Mouse (Mus musculus) adrenal gland, postnatal 4 days (tissue): ENCODE results near the gene Pmf1. TPM values are rescaled to one million over a fixed set of nuclear protein-coding genes. Genes with fewer than 3 reads are reported as not detected.
A peak's percentile ranks its signal among the peaks of the same experiment; 100 is the strongest.
"Not testable (repeated sequence)": the region's sequence is repeated elsewhere in the genome, so short reads cannot be mapped to it uniquely, and the experiment has no call there.

Source experiments
- DNase-seq, 2 experiments: peaks; one replicate each; pipeline ENCODE4 v3.0.0; 2021 to 2022; ENCODE audit warnings: low spot score in 2 of 2, mixed read lengths in 2 of 2
- total RNA-seq, 2 experiments: library from RNA; stranded (reverse); gene quantifications; 2 replicates each; pipeline ENCODE4 v1.2.3; 2021

Gene Pmf1
- total RNA-seq, 2 experiments from 2014 or later, result 78.8 to 79.0 TPM

DNA sequence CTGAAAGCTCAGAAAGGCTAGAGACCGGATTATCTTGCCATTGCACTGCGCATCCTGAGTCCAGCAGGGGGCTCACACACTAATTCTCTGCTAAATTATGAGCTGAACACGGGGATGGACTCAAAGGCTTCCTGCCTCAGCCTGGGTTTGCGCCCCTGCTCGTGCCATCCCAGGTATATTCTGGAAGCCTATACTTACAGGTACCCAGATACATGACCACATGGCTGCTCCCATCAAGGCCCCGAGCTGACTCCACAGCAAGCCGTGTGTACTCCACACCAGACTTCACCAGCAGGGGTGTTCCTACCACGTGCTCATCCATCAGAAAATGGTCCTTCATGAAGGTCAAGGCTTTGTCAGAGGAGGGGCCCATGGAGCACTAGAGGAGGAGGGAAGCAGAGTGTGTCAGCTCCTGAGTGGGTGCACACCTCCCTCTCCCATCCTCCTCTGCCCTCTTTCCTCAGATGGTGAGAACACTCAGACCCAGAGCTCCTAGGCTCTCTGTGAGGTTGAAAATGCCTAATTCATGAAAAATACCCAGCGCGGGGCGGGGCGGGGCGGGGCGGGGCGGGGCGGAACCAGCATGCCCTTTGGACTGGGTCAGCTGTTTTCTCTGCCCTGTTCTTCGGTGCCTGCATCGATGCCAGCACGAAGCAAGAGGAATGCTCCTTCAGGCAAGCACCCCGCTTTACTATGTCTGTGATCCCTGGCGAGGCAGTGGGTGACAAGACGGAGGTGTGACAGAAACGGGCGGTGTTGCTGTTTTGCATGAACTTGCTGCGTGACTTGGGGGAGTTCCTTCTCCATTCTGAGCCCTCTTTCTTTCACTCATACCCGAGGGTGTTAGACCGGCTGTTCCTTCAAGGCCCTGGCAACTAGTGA lies 30.6 kb upstream of the Pmf1 start:
- DNase-seq, result no peak

DNA sequence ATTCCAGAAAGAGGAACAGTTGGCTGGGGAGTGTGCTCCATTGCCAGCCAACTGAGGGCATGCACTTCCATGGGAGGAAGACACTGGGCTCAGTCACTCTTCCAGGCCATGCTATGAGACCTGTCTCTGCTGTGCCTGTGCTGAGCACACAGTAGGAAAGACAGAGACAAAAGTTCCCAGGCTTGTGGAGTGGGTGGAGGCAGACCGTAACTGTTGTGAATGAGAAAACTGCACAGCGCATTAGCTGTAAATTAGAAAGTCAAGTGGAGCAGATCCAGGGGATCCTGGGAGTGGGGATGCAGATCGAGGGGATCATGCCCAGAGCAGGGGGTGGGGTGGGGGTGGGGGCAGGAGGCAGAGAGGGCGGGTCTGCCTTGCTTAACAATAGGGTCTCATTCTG lies 29.5 kb upstream of the Pmf1 start:
- DNase-seq, result no peak

DNA sequence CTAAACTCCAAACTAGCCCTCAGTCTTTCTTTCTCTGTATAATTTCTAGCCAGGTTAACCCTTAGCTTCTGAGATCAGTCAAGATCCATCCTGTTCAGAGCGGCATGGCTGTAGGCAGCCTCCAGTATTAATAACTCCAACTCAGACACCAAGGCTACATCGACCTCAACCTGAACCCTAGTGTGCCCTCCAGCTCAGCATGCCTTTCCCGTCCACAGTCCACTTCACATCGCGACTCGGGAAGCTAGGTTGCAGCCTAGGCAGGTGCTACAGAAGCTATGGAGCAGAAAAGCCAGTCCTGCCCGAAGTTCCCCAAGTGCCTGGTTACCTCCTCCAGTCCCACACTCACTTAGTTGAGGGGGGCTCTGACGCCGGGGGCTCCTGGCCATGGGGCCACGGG lies 27.3 kb upstream of the Pmf1 start:
- no peak for DNase-seq

DNA sequence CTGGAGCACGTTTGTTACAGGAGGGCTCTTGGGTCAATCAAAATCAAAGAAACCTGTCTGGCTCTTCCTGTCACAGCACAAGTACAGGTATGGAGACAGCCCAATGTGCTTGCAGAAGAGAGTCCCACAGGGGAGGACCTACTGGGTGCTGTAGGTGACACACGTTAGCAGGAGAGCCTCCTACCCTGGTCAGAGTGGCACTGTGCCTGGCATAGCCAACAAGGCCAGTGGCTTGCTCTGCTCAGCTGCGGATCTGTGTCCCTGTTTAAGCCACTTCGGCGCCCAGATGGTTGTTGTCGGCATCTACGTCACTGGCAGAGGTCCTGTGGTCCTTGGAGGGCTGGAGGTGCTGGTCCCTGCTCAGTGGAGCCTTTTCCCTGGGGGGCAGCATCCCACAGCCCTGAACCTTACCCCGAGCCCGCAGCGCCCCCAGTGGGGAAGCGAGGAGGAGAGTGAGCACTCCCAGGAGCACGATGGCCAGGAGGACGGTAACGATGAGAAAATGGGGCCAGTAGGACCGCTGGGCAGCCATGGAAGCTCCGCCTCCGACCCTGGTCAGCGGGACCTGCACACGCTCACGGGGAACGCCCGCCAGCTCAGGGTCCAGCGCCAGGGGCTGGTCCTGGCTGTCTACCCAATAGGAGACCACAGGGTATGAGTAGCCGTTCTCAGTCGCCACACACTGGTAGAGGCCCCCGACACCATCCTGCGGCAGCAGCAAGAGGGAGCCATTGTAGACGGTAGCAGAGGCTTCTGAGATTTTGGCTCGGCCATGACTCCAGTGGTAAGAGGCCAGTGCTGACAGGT lies 26.5 kb upstream of the Pmf1 start:
- DNase-seq, result peak; percentile 37 to 46

DNA sequence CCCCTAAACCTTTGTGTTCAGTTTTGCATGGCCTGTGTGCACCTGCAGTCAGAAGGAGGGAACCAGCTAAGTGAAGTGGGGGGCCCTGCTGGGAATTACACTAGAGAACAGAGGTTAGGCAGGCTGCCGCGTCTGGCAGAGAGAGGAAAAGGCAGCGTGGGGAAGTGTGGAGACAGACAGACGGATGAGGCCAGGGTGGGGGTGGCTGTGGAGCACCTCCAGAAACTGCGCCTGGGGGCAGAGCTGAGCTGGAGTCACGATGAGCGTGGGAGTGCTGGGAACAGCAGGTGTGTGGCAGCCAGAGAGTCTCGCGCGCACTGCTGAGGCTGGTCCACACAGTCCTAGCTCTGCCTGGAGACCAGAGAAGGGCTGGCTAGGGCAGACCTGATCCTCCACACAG lies 25.4 kb upstream of the Pmf1 start:
- DNase-seq, result no peak

DNA sequence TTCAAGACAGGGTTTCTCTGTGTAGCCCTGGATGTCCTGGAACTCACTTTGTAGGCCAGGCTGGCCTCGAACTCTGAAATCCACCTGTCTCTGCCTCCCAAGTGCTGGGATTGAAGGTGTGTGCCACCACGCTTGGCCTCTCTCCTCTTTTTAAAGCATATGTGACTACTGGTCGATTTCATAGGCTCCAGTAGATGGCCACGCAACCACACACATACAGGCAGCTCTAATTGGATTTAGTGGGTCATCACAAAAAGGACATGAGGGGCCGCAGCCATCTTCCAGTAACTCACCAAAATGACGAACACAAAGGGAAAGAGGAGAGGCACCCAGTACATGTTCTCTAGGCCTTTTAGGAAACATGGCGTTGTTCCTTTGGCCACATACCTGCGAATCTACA lies 18.5 kb upstream of the Pmf1 start:
- DNase-seq, result not testable (repeated sequence)

DNA sequence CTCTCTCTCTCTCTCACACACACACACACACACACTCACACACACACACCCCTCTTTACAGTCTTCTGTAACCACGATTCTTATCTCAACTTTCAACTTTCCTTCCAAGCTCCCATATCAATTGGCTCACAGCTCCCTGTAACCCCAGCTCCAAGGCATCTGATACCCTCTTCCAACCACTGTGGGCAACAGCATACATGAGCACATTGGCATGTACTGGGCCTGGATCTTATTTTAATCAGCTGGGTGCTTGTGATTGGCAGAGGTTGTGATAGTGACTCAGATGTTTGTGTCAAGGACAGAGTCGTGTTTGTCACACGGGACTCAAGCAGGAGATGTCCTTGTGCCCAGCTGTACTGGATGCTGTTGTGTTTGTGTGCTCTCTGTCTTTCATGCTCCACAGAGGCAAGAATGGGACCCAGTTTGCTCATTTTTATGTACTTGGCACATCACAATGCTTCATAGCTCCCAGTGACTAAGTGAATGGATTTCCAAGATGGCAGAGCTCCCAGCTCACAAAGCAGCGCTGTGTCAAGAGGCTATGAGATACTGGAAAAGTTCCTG lies 17.3 kb upstream of the Pmf1 start:
- DNase-seq, result no peak

DNA sequence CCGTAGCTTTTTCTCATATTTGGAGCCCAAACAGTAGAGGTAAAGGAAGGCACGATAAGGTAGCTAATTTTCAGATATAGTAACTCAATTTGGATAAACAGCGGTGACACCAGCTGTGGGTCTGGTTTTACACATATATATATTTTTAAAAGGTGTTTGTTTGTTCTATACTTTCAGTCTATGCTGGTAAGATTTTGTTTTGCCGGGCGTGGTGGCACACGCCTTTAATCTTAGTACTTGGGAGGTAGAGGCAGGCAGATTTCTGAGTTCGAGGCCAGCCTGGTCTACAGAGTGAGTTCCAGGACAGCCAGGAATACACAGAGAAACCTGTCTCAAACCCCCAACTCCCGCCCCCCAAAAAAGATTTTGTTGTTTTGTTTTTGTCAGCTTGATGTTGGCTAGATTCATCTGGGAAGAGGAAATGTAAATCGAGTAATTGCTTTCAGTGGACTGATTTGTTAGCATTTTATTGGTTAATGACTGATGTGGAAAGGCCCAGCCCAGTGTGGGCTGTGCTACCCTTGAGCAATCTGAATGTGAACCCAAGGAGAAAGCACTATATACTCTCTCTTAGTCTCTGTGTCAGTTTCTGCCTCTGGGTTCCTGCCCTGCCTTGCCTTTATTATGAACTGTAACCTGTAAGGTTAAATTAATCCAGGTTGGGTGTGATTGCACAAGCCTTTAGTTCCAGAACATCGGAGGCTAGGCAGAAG lies 15.7 kb upstream of the Pmf1 start:
- DNase-seq, result no peak

DNA sequence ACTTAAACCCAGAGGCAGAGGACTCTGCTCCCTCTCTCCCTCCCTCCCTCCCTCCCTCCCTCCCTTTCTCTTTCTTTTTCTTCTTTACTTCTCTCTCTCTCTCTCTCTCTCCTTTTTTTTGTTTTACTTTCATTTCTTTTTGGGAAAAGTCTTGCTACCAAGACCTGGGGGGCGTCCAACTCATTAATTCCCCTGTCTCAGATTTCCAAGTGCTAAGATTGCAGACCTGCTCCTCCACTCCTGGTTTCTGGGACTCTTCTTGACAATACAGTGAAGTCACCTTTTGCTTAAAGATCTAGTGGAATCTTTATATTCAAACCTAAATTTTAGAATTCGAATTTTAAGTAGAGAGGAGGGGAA lies 15.2 kb upstream of the Pmf1 start:
- no peak for DNase-seq

DNA sequence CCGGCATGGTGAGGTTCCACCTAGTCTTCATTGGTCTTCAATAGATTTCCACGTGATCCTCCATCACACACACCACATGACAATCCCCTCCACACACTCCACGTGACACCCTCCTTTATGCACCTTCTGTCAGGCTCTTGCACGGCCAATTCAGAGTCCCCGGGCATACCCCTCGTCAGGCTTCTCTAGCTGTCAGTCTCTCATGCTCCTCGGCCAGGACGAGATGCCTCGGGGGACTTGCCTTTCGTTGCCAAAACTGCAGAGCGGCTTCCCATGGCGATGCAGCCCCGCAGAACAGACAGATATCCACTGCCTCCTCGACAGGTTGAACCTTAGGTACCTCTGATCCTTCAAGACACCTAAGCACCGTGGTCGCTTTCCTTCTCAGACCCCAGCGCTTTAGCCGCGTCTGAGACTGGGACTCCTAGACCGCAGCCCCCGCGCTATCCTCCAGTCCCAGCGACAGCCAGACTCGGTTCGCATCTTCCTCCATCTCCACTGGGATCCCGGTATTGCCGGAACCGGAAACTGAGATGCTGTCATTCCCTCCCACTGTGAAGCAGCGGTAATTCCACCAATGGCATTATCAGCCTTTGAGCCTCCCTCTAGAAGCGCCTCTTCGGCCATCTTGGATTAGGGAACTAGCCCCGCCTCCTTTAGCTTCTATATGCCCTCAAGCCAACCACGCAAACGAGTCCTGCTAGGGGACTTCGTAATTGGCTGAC lies 14.6 kb upstream of the Pmf1 start, which contains the start of gene Slc25a44:
TSS of gene Slc25a44 (minus strand) at position 535 of the 725 bp plus-strand sequence.
- peak; percentile 63 to 83 for DNase-seq

DNA sequence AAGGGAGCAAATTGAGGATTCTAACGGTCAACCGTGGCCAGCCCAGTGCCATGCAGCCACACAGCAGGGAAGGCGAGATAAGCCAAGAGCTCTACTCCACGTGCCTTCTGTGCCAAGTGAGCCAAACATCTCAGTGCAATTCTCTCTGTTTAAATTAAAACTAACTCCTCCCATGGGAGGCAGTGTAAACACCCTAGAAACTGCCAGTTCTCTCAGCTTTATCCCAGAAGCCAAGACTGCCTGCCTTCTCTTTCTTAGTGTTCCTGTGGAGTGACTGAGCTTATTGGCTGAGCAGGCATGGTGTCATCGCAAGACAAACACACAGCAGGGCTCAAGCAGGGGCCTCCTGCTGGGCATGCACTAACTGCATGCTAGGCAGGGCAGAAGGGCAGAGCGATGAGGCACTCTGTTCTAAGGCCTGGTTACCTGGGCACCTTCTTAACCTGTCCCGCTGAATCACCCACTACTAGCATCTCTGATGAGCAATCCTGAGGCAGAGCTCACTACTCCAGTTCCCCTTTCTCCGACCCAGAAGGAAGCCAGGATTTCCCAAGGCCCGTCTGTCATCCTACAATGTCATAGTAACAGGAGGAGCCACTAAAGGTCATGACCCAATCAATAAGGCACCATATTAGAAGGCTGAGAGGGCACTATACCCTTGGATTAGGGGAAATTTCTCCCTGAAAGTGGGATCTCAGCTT lies 12.0 kb upstream of the Pmf1 start:
- DNase-seq, result no peak

DNA sequence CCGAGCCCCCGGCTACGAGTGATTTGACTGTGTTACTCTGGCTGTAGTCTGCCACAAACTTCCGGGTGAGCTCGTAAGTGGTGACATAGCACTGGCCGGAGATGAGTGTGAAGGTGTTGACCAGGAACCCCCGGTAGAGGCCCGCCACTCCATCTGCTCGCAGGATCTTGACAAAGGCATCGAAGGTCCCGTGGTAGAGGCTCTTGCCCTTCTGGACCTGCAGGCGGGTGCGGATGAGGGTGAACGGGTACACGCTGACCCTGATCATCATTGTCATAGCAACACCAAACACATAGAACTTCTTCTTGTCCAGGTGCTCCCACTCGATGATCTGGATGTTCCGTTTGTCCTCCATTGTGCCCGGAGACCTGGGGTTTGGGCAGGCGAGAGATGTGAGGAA lies 10.6 kb upstream of the Pmf1 start:
- no peak for DNase-seq

DNA sequence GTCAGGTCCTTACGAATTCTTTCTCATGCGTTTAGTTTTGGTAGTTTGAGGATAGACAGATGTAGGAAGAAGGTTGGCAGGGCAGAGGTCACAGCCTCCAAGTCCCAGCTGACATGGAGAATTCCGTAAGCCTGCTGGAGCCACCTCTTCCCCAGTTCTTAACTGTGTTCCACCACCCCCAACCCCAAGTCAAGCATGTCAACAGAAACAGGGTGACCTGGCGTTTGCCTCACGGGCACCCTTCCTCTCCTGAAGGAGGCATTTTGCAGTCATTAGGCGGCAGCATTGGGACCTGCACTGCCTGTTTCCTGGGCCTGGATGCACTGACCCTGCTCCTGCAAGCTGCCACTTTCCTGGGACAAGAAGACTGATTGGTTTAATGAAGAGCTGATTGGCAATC lies 7.9 kb upstream of the Pmf1 start:
- no peak for DNase-seq

DNA sequence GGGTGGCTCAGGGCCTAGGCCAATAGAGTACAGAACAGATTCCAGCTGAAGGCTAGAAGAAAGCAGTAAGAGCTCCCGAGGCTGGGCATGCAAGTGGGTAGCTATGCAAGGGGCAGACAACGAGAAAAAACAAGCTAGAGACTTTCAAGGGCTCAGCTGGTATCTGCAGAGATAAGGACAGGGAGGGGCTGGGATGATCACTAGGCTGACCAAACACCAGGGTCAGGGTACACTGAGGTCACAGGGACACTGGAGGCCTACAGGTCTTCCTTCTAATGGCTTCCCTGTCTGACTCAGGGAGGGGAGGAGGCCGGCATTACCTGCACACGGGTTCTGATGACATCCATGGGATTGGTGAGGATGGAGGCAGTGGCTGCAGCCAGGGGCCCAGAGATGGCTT lies 5.5 kb upstream of the Pmf1 start:
- no peak for DNase-seq

DNA sequence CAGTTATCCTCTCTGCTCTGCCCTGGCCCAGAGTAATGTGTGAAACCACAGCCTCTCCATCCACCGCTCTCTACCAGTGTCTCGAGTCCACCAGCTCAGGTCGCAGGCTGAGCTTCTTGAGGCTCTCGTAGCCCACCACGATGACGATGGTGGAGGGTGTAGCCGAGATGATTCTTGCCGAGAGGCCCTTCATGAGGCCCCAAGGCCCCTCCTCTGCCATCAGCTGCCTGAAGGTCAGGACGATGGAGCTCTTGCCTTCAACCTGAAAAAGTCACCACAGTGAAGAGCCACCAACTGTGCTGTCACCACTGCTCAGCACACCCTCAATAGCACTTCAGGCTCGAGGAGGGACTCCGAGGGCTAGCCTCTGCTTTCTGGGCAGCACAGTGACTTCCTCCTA lies 2.5 kb upstream of the Pmf1 start:
- no peak for DNase-seq

DNA sequence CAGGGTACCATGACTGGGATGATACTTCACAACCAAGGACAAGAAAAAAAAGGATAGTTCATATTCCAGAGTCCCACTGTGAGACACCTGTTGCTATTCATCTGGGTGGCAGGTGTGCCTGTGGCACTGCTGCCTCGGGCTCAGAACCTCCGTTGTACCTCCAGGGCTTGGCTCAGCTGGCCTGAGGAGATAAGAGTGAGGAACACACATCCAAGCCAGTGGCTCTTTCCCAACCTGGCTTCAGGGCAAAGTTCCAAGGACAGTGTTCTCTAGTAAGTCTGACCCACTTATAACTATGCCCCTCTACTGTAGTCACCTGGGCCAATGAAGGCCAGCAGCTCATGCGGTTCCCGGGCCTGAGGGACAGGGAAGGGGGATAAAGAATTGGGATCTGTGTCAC lies 1.6 kb upstream of the Pmf1 start:
- DNase-seq, result no peak

DNA sequence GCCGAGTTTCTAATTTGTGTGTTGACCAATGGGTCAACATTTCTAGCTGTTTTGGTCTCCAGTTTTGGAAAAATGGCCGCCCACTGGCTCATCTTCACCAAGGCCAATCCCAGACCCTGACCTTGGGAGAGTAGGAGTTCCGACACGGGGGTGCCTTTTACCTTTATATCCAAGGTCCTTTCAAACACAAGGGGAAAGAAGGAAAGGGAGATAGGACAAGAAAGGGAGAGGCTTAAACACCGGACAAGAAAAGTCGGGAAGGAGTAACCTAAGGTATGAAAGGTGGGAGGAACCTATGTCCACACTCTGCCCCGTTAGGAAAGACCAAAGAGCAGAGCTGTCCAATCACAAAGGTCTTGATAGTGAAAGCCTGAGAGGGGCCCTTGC lies 507 bp upstream of the Pmf1 start:
- DNase-seq, result no peak

DNA sequence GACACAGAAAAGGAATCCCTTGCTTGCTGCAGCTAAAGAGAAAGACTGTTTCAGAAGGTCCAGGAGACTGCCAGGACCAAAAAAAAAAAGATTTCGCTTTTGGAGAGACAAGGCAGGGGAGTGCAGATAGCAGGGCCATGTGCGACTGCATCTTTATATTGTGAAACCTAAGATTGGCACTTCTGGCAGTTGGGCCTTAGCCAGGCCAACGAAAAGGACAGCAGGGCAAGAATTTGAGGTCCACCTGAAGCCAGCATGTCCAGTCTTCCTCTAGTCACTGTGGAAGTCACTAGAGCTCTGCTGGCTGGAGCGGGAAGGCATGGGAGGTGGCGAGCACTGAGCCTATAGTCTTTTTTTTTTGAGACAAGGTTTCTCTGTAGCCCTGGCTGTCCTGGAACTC lies 1.2 kb downstream of the Pmf1 start:
- no peak for DNase-seq

DNA sequence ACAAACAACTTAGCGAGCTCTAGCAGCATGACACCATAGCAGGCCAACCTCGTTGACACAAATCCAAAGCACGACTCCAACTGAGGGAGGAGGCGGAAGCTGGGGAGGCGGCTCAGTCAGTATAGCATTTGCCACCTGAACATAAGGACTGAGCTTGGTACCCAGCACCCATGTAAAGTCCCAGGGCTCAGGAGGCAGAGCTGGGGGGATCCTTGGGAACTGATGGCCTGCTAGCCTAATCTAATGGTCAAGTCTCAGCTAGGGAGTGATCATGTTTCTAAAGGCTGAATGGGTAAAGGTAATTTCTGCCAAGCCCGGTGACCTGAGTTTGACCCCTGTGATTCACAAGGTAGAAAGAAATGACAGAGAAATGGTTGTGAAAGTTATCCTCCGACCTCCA lies 2.6 kb downstream of the Pmf1 start:
- no peak for DNase-seq

DNA sequence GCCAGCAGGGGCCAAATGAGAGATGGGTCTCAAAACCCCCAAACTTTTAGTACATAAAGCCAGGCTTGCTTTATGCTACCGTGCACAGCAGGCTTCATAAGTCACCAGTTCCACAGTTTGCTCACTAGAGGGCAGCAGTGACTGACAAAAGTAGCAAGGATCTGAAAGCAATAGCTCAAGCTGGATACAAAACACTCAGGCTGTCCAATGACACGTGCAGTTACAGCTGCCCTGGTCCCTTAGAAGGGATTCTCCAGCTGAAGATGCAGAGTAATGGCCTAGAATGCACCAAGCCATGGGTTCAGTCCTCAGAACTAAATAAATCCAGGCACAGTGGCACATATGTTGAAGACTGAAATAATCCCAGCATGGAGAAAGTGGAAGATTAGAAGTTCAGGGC lies 3.0 kb downstream of the Pmf1 start:
- DNase-seq, result peak in 1 of 2 experiments; percentile 34
